Mouse (Mus musculus) megakaryocyte progenitor cell, adult 5-6 weeks (primary cell): ENCODE measurements at regions not wholly inside any gene's neighbourhood (a gene's known extent, or its start where the extent isn't known, plus 50 kb on each side); places are given as distances from the start of the nearest gene placed in this dataset.
"Not testable (repeated sequence)": the region's sequence is repeated elsewhere in the genome, so short reads cannot be mapped to it uniquely, and the experiment has no call there.

ENCODE experiments used
- ATAC-seq: replicated peaks from 2 replicates; pipeline ENCODE4 v1.8.0; 2016; ENCODE audit warnings: mild to moderate bottlenecking, moderate TSS enrichment, inconsistent platforms; ENCODE audit not compliant: poor library complexity

GRCm38 (mm10) chr6:149246166-149246701, 57.7 kb upstream of the Amn1 start:
- no peak for ATAC-seq

- not testable (repeated sequence) for ATAC-seq
Measured at GRCm38 (mm10) chr6:149245716-149246115, 57.2 kb upstream of the Amn1 start.

- peak; percentile 68 for ATAC-seq
Measured at GRCm38 (mm10) chr6:149244159-149244558, 55.6 kb upstream of the Amn1 start.

- no peak for ATAC-seq
Measured at GRCm38 (mm10) chr6:149243384-149243783, 54.9 kb upstream of the Amn1 start.

- no peak for ATAC-seq
Measured at GRCm38 (mm10) chr6:149238333-149238732, 49.8 kb upstream of the Amn1 start.
